Mouse (Mus musculus): ENCODE results near the gene Hdhd3. TPM values are rescaled to one million over a fixed set of nuclear protein-coding genes. Genes with fewer than 3 reads are reported as not detected.

Gene Hdhd3
- polyA plus RNA-seq, 1 experiment from 2014 or later, result 15.5 TPM

GRCm38 (mm10) chr4:62463124-62463523 is 40.1 kb downstream of the Hdhd3 start:
- Histone ChIP-seq H3K4me1 (replicated peaks) (no peaks in the 10 kb centered on the region), H3K36me3 (peaks cover 25% of the 10 kb centered on the region), H3K9ac (no peak overlapping the region), H3K4me2 (no peak overlapping the region), H3K27me3 (no peaks in the 10 kb centered on the region), H3K4me3 (no peak overlapping the region), H3K9me3 (no peaks in the 10 kb centered on the region), H3K27ac (no peak overlapping the region)
- 83% methylated on average over 2 of the region's 2 CpGs for WGBS
- ATAC-seq (ENCODE audit: low FRiP score), result no peak

GRCm38 (mm10) chr4:62460348-62460747 is 42.9 kb downstream of the Hdhd3 start:
- peaks cover 25% of the 10 kb centered on the region for H3K36me3 ChIP-seq
- H3K27me3 ChIP-seq, result no peaks in the 10 kb centered on the region
- no peak overlapping the region for H3K4me3 ChIP-seq
- H3K4me1 ChIP-seq (replicated peaks), result no peaks in the 10 kb centered on the region
- H3K9me3 ChIP-seq, result no peaks in the 10 kb centered on the region
- no peak overlapping the region for H3K27ac ChIP-seq
- WGBS, result 93% methylated on average over 8 of the region's 8 CpGs
- no peak overlapping the region for H3K9ac ChIP-seq
- H3K4me2 ChIP-seq, result no peak overlapping the region
- ATAC-seq (ENCODE audit: low FRiP score), result no peak

GRCm38 (mm10) chr4:62459081-62459480 is 44.2 kb downstream of the Hdhd3 start:
- Histone ChIP-seq H3K27me3 (no peaks in the 10 kb centered on the region), H3K9ac (no peak overlapping the region), H3K36me3 (peaks cover 25% of the 10 kb centered on the region), H3K9me3 (no peaks in the 10 kb centered on the region), H3K27ac (no peak overlapping the region), H3K4me3 (no peak overlapping the region), H3K4me2 (no peak overlapping the region), H3K4me1 (replicated peaks) (no peaks in the 10 kb centered on the region)
- 86% methylated on average over 3 of the region's 3 CpGs for WGBS
- no peak for ATAC-seq (ENCODE audit: low FRiP score)

- no peaks in the 10 kb centered on the region for H3K4me1 ChIP-seq (replicated peaks)
- H3K4me3 ChIP-seq, result no peak overlapping the region
- H3K27ac ChIP-seq, result no peak overlapping the region
- H3K9me3 ChIP-seq, result no peaks in the 10 kb centered on the region
- H3K4me2 ChIP-seq, result no peak overlapping the region
- peaks cover 7% of the 10 kb centered on the region for H3K36me3 ChIP-seq
- ATAC-seq (ENCODE audit: low FRiP score), result no peak
- WGBS, result 67% methylated on average over 5 of the region's 5 CpGs
- H3K9ac ChIP-seq, result no peak overlapping the region
- H3K27me3 ChIP-seq, result no peaks in the 10 kb centered on the region
These were observed 48.3 kb downstream of the Hdhd3 start for GRCm38 (mm10) chr4:62454995-62455394.

Other genes with a start within 250 kb of the Hdhd3 start
- 15.2 and 15.3 TPM in 2 replicates for gene Slc31a2, start 240.9 kb downstream of the Hdhd3 start, polyA plus RNA-seq (2015; fragmentation: Nextera tagmentation; extraction: Ambion mirVana)
- 22.9 and 25.4 TPM in 2 replicates for gene Fkbp15, start 142.9 kb downstream of the Hdhd3 start, polyA plus RNA-seq (2015; fragmentation: Nextera tagmentation; extraction: Ambion mirVana)
- 40.1 and 44.2 TPM in 2 replicates for gene Slc31a1, start 142.7 kb downstream of the Hdhd3 start, polyA plus RNA-seq (2015; fragmentation: Nextera tagmentation; extraction: Ambion mirVana)
- 95.8 and 102 TPM in 2 replicates for gene Cdc26, start 94.8 kb downstream of the Hdhd3 start, polyA plus RNA-seq (2015; fragmentation: Nextera tagmentation; extraction: Ambion mirVana)
- 17.0 and 17.8 TPM in 2 replicates for gene Prpf4, start 94.7 kb downstream of the Hdhd3 start, polyA plus RNA-seq (2015; fragmentation: Nextera tagmentation; extraction: Ambion mirVana)
- gene Rnf183, start 68.2 kb downstream of the Hdhd3 start, polyA plus RNA-seq (2015; fragmentation: Nextera tagmentation; extraction: Ambion mirVana), result not detected in 2 replicates
- gene Wdr31, start 32.6 kb downstream of the Hdhd3 start, polyA plus RNA-seq (2015; fragmentation: Nextera tagmentation; extraction: Ambion mirVana), result 8.8 and 9.0 TPM in 2 replicates
- gene Bspry, start 23.4 kb downstream of the Hdhd3 start, polyA plus RNA-seq (2015; fragmentation: Nextera tagmentation; extraction: Ambion mirVana), result 0.43 and 0.95 TPM in 2 replicates
- 64.2 and 66.1 TPM in 2 replicates for gene Alad, start 16.5 kb upstream of the Hdhd3 start, polyA plus RNA-seq (2015; fragmentation: Nextera tagmentation; extraction: Ambion mirVana)
- gene Pole3, start 21.6 kb upstream of the Hdhd3 start, polyA plus RNA-seq (2015; fragmentation: Nextera tagmentation; extraction: Ambion mirVana), result 68.2 and 70.3 TPM in 2 replicates
- 0.55 and 0.82 TPM in 2 replicates for gene 4933430I17Rik, start 21.9 kb upstream of the Hdhd3 start, polyA plus RNA-seq (2015; fragmentation: Nextera tagmentation; extraction: Ambion mirVana)
- 65.3 and 71.0 TPM in 2 replicates for gene Rgs3, start 56.4 kb upstream of the Hdhd3 start, polyA plus RNA-seq (2015; fragmentation: Nextera tagmentation; extraction: Ambion mirVana)

All from hindbrain, embryonic 13.5 days (tissue).